In genomic region chr11:101173112-101173511, GRCm38 (mm10) we compare ENCODE assay signal across 10 mouse cellular contexts. TPM values are rescaled to one million over a fixed set of nuclear protein-coding genes. Genes with fewer than 3 reads are reported as not detected.
A peak's percentile ranks its signal among the peaks of the same experiment; 100 is the strongest.
DNase-seq lines count a peak whose midpoint lies in the region; ATAC-seq and TF ChIP-seq lines count a peak whose summit lies in the region.
"Had no signal": no experiment of that assay in that cellular context is flagged by ENCODE, and none has a peak within 500 bp of the region (broad histone marks: within the 10 kb centered on the region; RNA-seq: fewer than 3 reads in every experiment).

No protein-coding gene starts in this region.

- H3ac ChIP-seq in myocyte (ENCODE audit: control insufficient read depth, insufficient read length): peak overlapping the region; percentile 0

- 3% methylated on average over 11 of the region's 11 CpGs for WGBS in embryonic facial prominence, embryonic 14.5 days
- 5% methylated on average over 11 of the region's 11 CpGs for WGBS in hindbrain, embryonic 12.5 days
- 6% methylated on average over 11 of the region's 11 CpGs for WGBS in limb, embryonic 13.5 days

- peaks cover 60% of the 10 kb centered on the region for H3K27me3 ChIP-seq in embryonic facial prominence, embryonic 14.5 days (replicated peaks; ENCODE audit: control insufficient read depth, insufficient read depth, low read length)
- peaks cover 73% of the 10 kb centered on the region for H3K27me3 ChIP-seq in hindbrain, embryonic 12.5 days
- peaks cover 79% of the 10 kb centered on the region for H3K27me3 ChIP-seq in limb, embryonic 13.5 days
- no peaks in the 10 kb centered on the region for H3K27me3 ChIP-seq in myocyte (ENCODE audit: control insufficient read depth, insufficient read depth, insufficient read length)

- no peak for TF ChIP-seq CTCF in gastrocnemius, adult 2 months (IDR thresholded peaks at IDR 0.05)

- H3K4me3 ChIP-seq in gastrocnemius, adult 2 months: peak overlapping the region; percentile 71
- H3K4me3 ChIP-seq in embryonic facial prominence, embryonic 14.5 days (ENCODE audit: low read depth, low read length): peak overlapping the region; percentile 37
- H3K4me3 ChIP-seq in hindbrain, embryonic 12.5 days: 0 out of 2 replicates have a peak overlapping the region, but pooled peaks have one; percentile 27
- peak overlapping the region; percentile 40 for H3K4me3 ChIP-seq in limb, embryonic 13.5 days
- H3K4me3 ChIP-seq in myocyte: peak overlapping the region; percentile 99

- ATAC-seq in embryonic facial prominence, embryonic 14.5 days (ENCODE audit: low read depth): no peak
- no peak for ATAC-seq in hindbrain, embryonic 12.5 days (ENCODE audit: low FRiP score)
- no peak for ATAC-seq in limb, embryonic 13.5 days (ENCODE audit: low FRiP score, low read depth)

- H3K4me2 ChIP-seq in embryonic facial prominence, embryonic 14.5 days (ENCODE audit: low read depth, low read length): peak overlapping the region; percentile 84
- H3K4me2 ChIP-seq in hindbrain, embryonic 12.5 days (replicated peaks): peak overlapping the region; percentile 62
- peak overlapping the region; percentile 89 for H3K4me2 ChIP-seq in limb, embryonic 13.5 days (replicated peaks)
- H3K4me2 ChIP-seq in myocyte (ENCODE audit: low read depth): peak overlapping the region; percentile 87

- peaks cover 42% of the 10 kb centered on the region for H3K4me1 ChIP-seq in embryonic facial prominence, embryonic 14.5 days (ENCODE audit: control insufficient read depth, insufficient read depth, low read length)
- peaks cover 61% of the 10 kb centered on the region for H3K4me1 ChIP-seq in hindbrain, embryonic 12.5 days
- peaks cover 75% of the 10 kb centered on the region for H3K4me1 ChIP-seq in limb, embryonic 13.5 days

- DNase-seq in gastrocnemius, adult 2 months: peak; percentile 66
- no peak for DNase-seq in gastrocnemius, postnatal 4 days (ENCODE audit: low spot score in 2 of 2)
- DNase-seq in embryonic facial prominence, embryonic 14.5 days (ENCODE audit: low spot score): peak; percentile 78
- DNase-seq in left cerebral cortex, postnatal 25 days (ENCODE audit: low spot score in 2 of 2): no peak
- no peak for DNase-seq in Muller cell, postnatal 12 days (ENCODE audit: inconsistent ontology term)

- peak overlapping the region; percentile 93 for H3K27ac ChIP-seq in gastrocnemius, adult 2 months
- H3K27ac ChIP-seq in embryonic facial prominence, embryonic 14.5 days (replicated peaks; ENCODE audit: low read depth, low read length): peak overlapping the region; percentile 24
- 0 out of 2 replicates have a peak overlapping the region, but pooled peaks have one; percentile 50 for H3K27ac ChIP-seq in hindbrain, embryonic 12.5 days
- H3K27ac ChIP-seq in limb, embryonic 13.5 days: no peak overlapping the region

- intact Hi-C loops in gastrocnemius, adult 2 months (cut with DNase I): loop anchor here (1.0 to 5.0 kb wide), 3 partner anchors 54 to 191 kb away; partner anchors contain the start of genes Psmc3ip, Retreg3 and Tubg1
- intact Hi-C loops in left cerebral cortex, postnatal 25 days (cut with DNase I): no loop called here

- no peak overlapping the region for H3K9ac ChIP-seq in embryonic facial prominence, embryonic 14.5 days (ENCODE audit: low read depth, low read length)
- peak overlapping the region; percentile 50; the same call in 1 of the 2 replicates for H3K9ac ChIP-seq in hindbrain, embryonic 12.5 days
- H3K9ac ChIP-seq in limb, embryonic 13.5 days: no peak overlapping the region

- no peaks in the 10 kb centered on the region; the same call in 1 of the 2 replicates for H3K36me3 ChIP-seq in embryonic facial prominence, embryonic 14.5 days (ENCODE audit: control insufficient read depth, insufficient read depth, low read length)
- no peaks in the 10 kb centered on the region for H3K36me3 ChIP-seq in hindbrain, embryonic 12.5 days
- H3K36me3 ChIP-seq in limb, embryonic 13.5 days: 0 out of 2 replicates have a peak, but pooled peaks cover under 1% of the 10 kb centered on the region
- H3K36me3 ChIP-seq in myocyte (ENCODE audit: control insufficient read depth, insufficient read depth): no peaks in the 10 kb centered on the region

- H3K79me2 ChIP-seq in myocyte (ENCODE audit: control insufficient read depth, insufficient read depth): peaks cover 24% of the 10 kb centered on the region

- no peak for TF ChIP-seq POLR2A in myocyte (IDR thresholded peaks at IDR 0.05; ENCODE audit: insufficient read length, low read depth)

- H3K9me3 ChIP-seq in embryonic facial prominence, embryonic 14.5 days (ENCODE audit: control insufficient read depth, low read length): no peaks in the 10 kb centered on the region
- no peaks in the 10 kb centered on the region for H3K9me3 ChIP-seq in hindbrain, embryonic 12.5 days (replicated peaks)
- no peaks in the 10 kb centered on the region for H3K9me3 ChIP-seq in limb, embryonic 13.5 days

TF ChIP-seq in myocyte, 11 proteins besides CTCF, POLR2A, EP300 and RAD21:
- TF ChIP-seq SRF (IDR thresholded peaks at IDR 0.05; ENCODE audit: control insufficient read depth, insufficient read length, low read depth): no peak
- TF ChIP-seq MAX (IDR thresholded peaks at IDR 0.05; ENCODE audit: low read depth): no peak
- no peak for TF ChIP-seq MYOG (IDR thresholded peaks at IDR 0.05; ENCODE audit: control insufficient read depth in 1 of 3, insufficient read depth in 1 of 3, insufficient read length in 2 of 3, low read depth in 2 of 3)
- no peak for TF ChIP-seq CEBPB (IDR thresholded peaks at IDR 0.05; ENCODE audit: insufficient read depth, poor library complexity, severe bottlenecking)
- TF ChIP-seq E2F4 (IDR thresholded peaks at IDR 0.05; ENCODE audit: insufficient read depth): no peak
- no peak for TF ChIP-seq TCF3 (IDR thresholded peaks at IDR 0.05; ENCODE audit: insufficient read length, low read depth)
- no peak for TF ChIP-seq USF1 (IDR thresholded peaks at IDR 0.05; ENCODE audit: low read depth)
- TF ChIP-seq TCF12 (IDR thresholded peaks at IDR 0.05; ENCODE audit: insufficient read depth, poor library complexity, severe bottlenecking): no peak
- TF ChIP-seq MYOD1 (IDR thresholded peaks at IDR 0.05; ENCODE audit: control insufficient read depth in 1 of 3, insufficient read length in 2 of 3, low read depth in 2 of 3): no peak

RNA-seq across cellular contexts. Expression of gene Plekhh3, which starts 2.0 kb away (rescaled TPM):
- total RNA-seq in gastrocnemius, adult 2 months (2021): 10 to 100 TPM; 20.7 to 35.3 TPM
- total RNA-seq in gastrocnemius, postnatal 4 days (2021): 10 to 100 TPM; 39.5 to 41.4 TPM
- polyA plus RNA-seq in embryonic facial prominence, embryonic 14.5 days (2014; fragmentation: Nextera tagmentation; extraction: Ambion mirVana): 17.7 and 20.9 TPM in 2 replicates
- 14.3 and 15.4 TPM in 2 replicates for polyA plus RNA-seq in hindbrain, embryonic 12.5 days (2016; fragmentation: Nextera tagmentation; extraction: Ambion mirVana)
- polyA plus RNA-seq in limb, embryonic 13.5 days (2015; fragmentation: Nextera tagmentation; extraction: Ambion mirVana): 6.6 and 7.3 TPM in 2 replicates
- 53.6 TPM for polyA plus RNA-seq in myocyte (2012; fragmentation: generic; extraction: Trizol)
- 10 to 100 TPM in 1 of 2 experiments, 1 to 10 TPM in 1; 8.8 to 11.5 TPM for total RNA-seq in left cerebral cortex, postnatal 25 days (2021)
- total RNA-seq: hematopoietic stem cell, adult 5-6 weeks had no signal

RNA-seq across cellular contexts. Expression of gene Ccr10, which starts 2.1 kb away (rescaled TPM):
- total RNA-seq in gastrocnemius, adult 2 months (2021): not detected
- total RNA-seq in gastrocnemius, postnatal 4 days (2021): under 1 TPM; 0.36 to 0.37 TPM
- polyA plus RNA-seq in embryonic facial prominence, embryonic 14.5 days (2014; fragmentation: Nextera tagmentation; extraction: Ambion mirVana): 0.28 TPM in 1 of 2 replicates, not detected in the other
- polyA plus RNA-seq in hindbrain, embryonic 12.5 days (2016; fragmentation: Nextera tagmentation; extraction: Ambion mirVana): 0.23 and 0.61 TPM in 2 replicates
- polyA plus RNA-seq in limb, embryonic 13.5 days (2015; fragmentation: Nextera tagmentation; extraction: Ambion mirVana): 0.10 TPM in 1 of 2 replicates, not detected in the other
- polyA plus RNA-seq in myocyte (2012; fragmentation: generic; extraction: Trizol): 0.56 TPM
- total RNA-seq in left cerebral cortex, postnatal 25 days (2021): under 1 TPM; 0.18 to 0.28 TPM
- total RNA-seq: hematopoietic stem cell, adult 5-6 weeks; MEL had no signal

RNA-seq across cellular contexts. Expression of gene Cntnap1, which starts 2.8 kb away (rescaled TPM):
- 1 to 10 TPM; 1.2 to 1.6 TPM for total RNA-seq in gastrocnemius, adult 2 months (2021)
- 1 to 10 TPM; 3.2 to 4.1 TPM for total RNA-seq in gastrocnemius, postnatal 4 days (2021)
- polyA plus RNA-seq in embryonic facial prominence, embryonic 14.5 days (2014; fragmentation: Nextera tagmentation; extraction: Ambion mirVana): 1.6 and 1.9 TPM in 2 replicates
- 0.97 and 1.2 TPM in 2 replicates for polyA plus RNA-seq in hindbrain, embryonic 12.5 days (2016; fragmentation: Nextera tagmentation; extraction: Ambion mirVana)
- polyA plus RNA-seq in limb, embryonic 13.5 days (2015; fragmentation: Nextera tagmentation; extraction: Ambion mirVana): 0.27 and 0.46 TPM in 2 replicates
- 1.3 TPM for polyA plus RNA-seq in myocyte (2012; fragmentation: generic; extraction: Trizol)
- 100 to 1,000 TPM; 153 to 170 TPM for total RNA-seq in left cerebral cortex, postnatal 25 days (2021)
- total RNA-seq: hematopoietic stem cell, adult 5-6 weeks; MEL had no signal

RNA-seq across cellular contexts. Expression of gene Tubg2, which starts 17.4 kb away (rescaled TPM):
- total RNA-seq in gastrocnemius, adult 2 months (2021): 1 to 10 TPM; 2.4 to 3.6 TPM
- total RNA-seq in gastrocnemius, postnatal 4 days (2021): 1 to 10 TPM; 6.8 TPM
- 6.6 and 8.4 TPM in 2 replicates for polyA plus RNA-seq in embryonic facial prominence, embryonic 14.5 days (2014; fragmentation: Nextera tagmentation; extraction: Ambion mirVana)
- 10.4 and 12.9 TPM in 2 replicates for polyA plus RNA-seq in hindbrain, embryonic 12.5 days (2016; fragmentation: Nextera tagmentation; extraction: Ambion mirVana)
- 7.3 and 7.4 TPM in 2 replicates for polyA plus RNA-seq in limb, embryonic 13.5 days (2015; fragmentation: Nextera tagmentation; extraction: Ambion mirVana)
- 0.18 TPM for polyA plus RNA-seq in myocyte (2012; fragmentation: generic; extraction: Trizol)
- total RNA-seq in left cerebral cortex, postnatal 25 days (2021): 10 to 100 TPM; 47.5 to 48.6 TPM
- total RNA-seq: hematopoietic stem cell, adult 5-6 weeks; MEL had no signal

RNA-seq across cellular contexts. Expression of gene Ezh1, which starts 53.2 kb away (rescaled TPM):
- 10 to 100 TPM; 25.9 to 26.3 TPM for total RNA-seq in gastrocnemius, adult 2 months (2021)
- total RNA-seq in gastrocnemius, postnatal 4 days (2021): 10 to 100 TPM; 19.3 to 24.6 TPM
- 14.8 and 15.5 TPM in 2 replicates for polyA plus RNA-seq in embryonic facial prominence, embryonic 14.5 days (2014; fragmentation: Nextera tagmentation; extraction: Ambion mirVana)
- 17.3 and 18.5 TPM in 2 replicates for polyA plus RNA-seq in hindbrain, embryonic 12.5 days (2016; fragmentation: Nextera tagmentation; extraction: Ambion mirVana)
- polyA plus RNA-seq in limb, embryonic 13.5 days (2015; fragmentation: Nextera tagmentation; extraction: Ambion mirVana): 14.6 and 17.5 TPM in 2 replicates
- polyA plus RNA-seq in myocyte (2012; fragmentation: generic; extraction: Trizol): 13.7 TPM
- 10 to 100 TPM; 42.8 to 48.5 TPM for total RNA-seq in left cerebral cortex, postnatal 25 days (2021)

Comparison
In these comparisons a context has a peak if more than half of its experiments do, and no peak if none do; other contexts are left out.
1. DNase-seq: peak in gastrocnemius, adult 2 months (single experiment) and embryonic facial prominence, embryonic 14.5 days (single experiment); none in gastrocnemius, postnatal 4 days (0 of 2), left cerebral cortex, postnatal 25 days (0 of 2) and Muller cell, postnatal 12 days (single experiment).
2. H3K4me3 ChIP-seq: peak in every context shown above with its lines; median percentile 99 in myocyte; 71 in gastrocnemius, adult 2 months; 40 in limb, embryonic 13.5 days; 37 in embryonic facial prominence, embryonic 14.5 days; 27 in hindbrain, embryonic 12.5 days.
3. Peak in every context shown above with its lines, with median percentiles within 50 percentile points of each other: H3K4me2 ChIP-seq.